Mouse (Mus musculus): Measurements from ENCODE around the gene Sdc1.

The Sdc1 gene

GRCm38 (mm10) chr12:8827014-8827715 is 56.0 kb downstream of the Sdc1 start:
- DNase-seq (ENCODE audit: low read depth), result no peak

- no peak for DNase-seq (ENCODE audit: low read depth)
These were observed 58.0 kb downstream of the Sdc1 start for GRCm38 (mm10) chr12:8829032-8829660.

DNA sequence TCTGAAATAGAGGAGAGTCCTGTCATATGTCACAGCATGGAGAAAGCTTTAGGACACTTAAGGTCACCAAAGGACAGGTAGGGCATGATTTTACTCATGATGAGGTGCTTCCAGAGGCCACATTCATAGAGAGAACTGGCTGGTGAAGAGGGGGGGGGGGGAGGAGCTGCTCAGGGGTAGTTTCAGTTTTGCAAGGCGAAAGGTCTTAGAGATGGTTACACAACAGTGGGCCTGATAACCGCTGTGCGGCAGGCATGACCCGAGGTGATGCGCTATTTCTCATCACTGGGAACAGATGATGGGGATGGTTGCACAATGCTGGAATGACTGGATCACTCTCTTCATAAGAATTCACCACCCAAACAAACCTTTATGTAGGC is 58.5 kb downstream of the Sdc1 start:
- DNase-seq (ENCODE audit: low read depth), result no peak

DNA sequence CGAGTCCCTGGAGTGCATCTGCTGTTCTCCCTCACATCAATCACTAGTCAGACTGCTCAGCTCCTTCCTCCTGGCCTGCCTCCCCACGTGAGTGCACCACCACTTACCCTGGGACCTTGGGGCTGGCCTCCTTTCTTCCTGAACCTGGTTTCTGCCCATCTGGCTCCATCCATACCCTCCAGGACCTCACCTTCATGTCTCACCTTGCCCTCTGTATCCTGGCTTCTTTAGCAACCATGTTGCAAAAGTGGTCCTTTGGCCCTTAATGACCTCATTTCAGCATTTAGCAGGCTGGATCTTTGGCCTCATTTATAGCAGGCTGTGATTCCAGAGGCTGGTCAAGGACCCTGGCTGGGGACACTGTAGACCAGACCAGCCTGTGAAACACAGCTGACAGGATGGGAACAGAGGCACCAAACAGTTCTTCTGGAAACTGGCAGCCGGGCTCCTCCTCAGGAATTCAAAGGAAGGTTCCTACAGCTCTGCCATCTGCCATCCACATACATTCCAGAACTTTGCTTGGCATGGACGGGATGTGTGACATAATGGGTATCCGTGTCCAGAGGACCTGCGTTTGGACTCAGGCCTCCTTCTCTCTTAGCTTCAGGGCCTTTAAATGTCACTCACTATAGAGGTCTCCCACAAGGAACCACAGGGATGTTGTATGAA is 60.0 kb downstream of the Sdc1 start:
- DNase-seq (ENCODE audit: low read depth), result no peak

DNA sequence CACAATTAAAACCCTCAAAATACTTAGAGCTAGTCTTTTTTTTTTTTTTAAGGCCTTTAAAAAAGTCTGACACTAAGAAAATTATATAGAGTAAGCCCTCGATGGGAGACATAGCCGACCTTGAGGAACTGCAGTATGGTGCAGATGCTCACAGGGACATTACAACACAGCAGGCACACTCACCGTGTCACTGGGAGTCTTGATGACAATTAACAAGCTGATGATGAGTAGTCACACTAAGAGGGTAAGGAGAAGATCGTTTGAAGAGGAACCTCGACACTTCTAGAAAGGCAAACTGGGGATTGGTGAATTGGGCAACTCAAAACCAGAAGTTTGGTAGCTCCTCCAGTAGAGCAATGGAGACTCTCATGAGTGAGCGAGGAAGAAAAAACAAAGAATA is 60.6 kb downstream of the Sdc1 start:
- DNase-seq (ENCODE audit: low read depth), result no peak

- no peak for DNase-seq (ENCODE audit: low read depth)
These were observed 69.7 kb downstream of the Sdc1 start for GRCm38 (mm10) chr12:8840782-8841325.

DNA sequence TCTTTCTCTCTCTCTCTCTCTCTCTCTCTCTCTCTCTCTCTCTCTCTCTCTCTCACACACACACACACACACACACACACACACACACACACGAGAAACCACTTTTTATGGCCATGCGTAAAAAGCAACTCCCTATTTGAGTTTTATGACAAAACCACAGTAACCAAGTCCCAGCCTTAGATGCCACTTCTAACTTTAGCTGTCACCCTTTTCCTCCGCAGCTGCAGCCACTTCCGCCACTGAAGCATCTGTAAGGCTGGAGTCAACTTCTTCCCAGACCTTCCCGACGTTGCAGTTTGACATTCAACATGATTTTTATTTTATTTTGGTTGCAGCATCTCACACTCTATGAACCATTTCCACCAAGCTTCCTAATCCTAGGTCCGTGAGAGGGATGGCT is 71.6 kb downstream of the Sdc1 start:
- DNase-seq (ENCODE audit: low read depth), result peak; percentile 28
